Mouse (Mus musculus): ENCODE data around the gene Pdcd4.
"Not testable (repeated sequence)": the region's sequence is repeated elsewhere in the genome, so short reads cannot be mapped to it uniquely, and the experiment has no call there.

Pdcd4 gene

GRCm38 (mm10) chr19:53902739-53903487 lies 10.9 kb downstream of the Pdcd4 start:
- DNase-seq, result peak; percentile 95 to 98

- DNase-seq, result peak; percentile 65 to 72
These were observed 11.7 kb downstream of the Pdcd4 start for GRCm38 (mm10) chr19:53903507-53904321.

GRCm38 (mm10) chr19:53904833-53905480 lies 12.9 kb downstream of the Pdcd4 start:
- no peak for DNase-seq

GRCm38 (mm10) chr19:53906033-53906702 lies 14.1 kb downstream of the Pdcd4 start:
- DNase-seq, result no peak

GRCm38 (mm10) chr19:53906703-53907070 lies 14.7 kb downstream of the Pdcd4 start:
- DNase-seq, result not testable (repeated sequence)

GRCm38 (mm10) chr19:53914950-53915349 lies 22.9 kb downstream of the Pdcd4 start:
- DNase-seq, result no peak

GRCm38 (mm10) chr19:53919541-53919940 lies 27.5 kb downstream of the Pdcd4 start:
- DNase-seq, result no peak

GRCm38 (mm10) chr19:53921996-53922395 lies 30.0 kb downstream of the Pdcd4 start:
- DNase-seq, result not testable (repeated sequence)

- DNase-seq, result peak in 1 of 2 experiments; percentile 35
These were observed 33.3 kb downstream of the Pdcd4 start for GRCm38 (mm10) chr19:53925338-53925751.

- DNase-seq, result no peak
These were observed 34.7 kb downstream of the Pdcd4 start for GRCm38 (mm10) chr19:53926705-53927104.

- no peak for DNase-seq
These were observed 37.2 kb downstream of the Pdcd4 start for GRCm38 (mm10) chr19:53929218-53929617.

GRCm38 (mm10) chr19:53933050-53933449 lies 41.0 kb downstream of the Pdcd4 start:
- DNase-seq, result no peak

- no peak for DNase-seq
These were observed 42.0 kb downstream of the Pdcd4 start for GRCm38 (mm10) chr19:53934046-53934445.

GRCm38 (mm10) chr19:53939467-53939866 lies 47.4 kb downstream of the Pdcd4 start:
- DNase-seq, result no peak

GRCm38 (mm10) chr19:53941139-53941538 lies 49.1 kb downstream of the Pdcd4 start:
- DNase-seq, result no peak

GRCm38 (mm10) chr19:53942342-53942741 lies 50.3 kb downstream of the Pdcd4 start:
- DNase-seq, result no peak

GRCm38 (mm10) chr19:53943802-53944785 lies 52.1 kb downstream of the Pdcd4 start, which contains the start of the genes Shoc2 and Bbip1:
Shoc2 (plus strand) TSS chr19:53944306.
Bbip1 (minus strand) TSS chr19:53944627.
- DNase-seq, result peak; percentile 99 to 100

- DNase-seq, result no peak
These were observed 52.7 kb downstream of the Pdcd4 start for GRCm38 (mm10) chr19:53944786-53945169.

- peak; percentile 56 to 60 for DNase-seq
These were observed 53.4 kb downstream of the Pdcd4 start for GRCm38 (mm10) chr19:53945171-53946042.

GRCm38 (mm10) chr19:53957513-53957912 lies 65.5 kb downstream of the Pdcd4 start:
- DNase-seq, result no peak
